Mouse (Mus musculus): ENCODE data around the gene Fmnl1. TPM values are rescaled to one million over a fixed set of nuclear protein-coding genes. Genes with fewer than 3 reads are reported as not detected.

Gene Fmnl1
- polyA plus RNA-seq, 1 experiment from 2014 or later, result 0.78 TPM

- WGBS, result 25% methylated on average over 1 of the region's 1 CpGs
- no peaks in the 10 kb centered on the region for H3K27me3 ChIP-seq
- peak overlapping the region; percentile 19; the same call in 1 of the 2 replicates for H3K4me2 ChIP-seq
- H3K4me3 ChIP-seq (replicated peaks), result no peak overlapping the region
- peaks cover 31% of the 10 kb centered on the region for H3K4me1 ChIP-seq (replicated peaks)
- ATAC-seq (ENCODE audit: insufficient number of reproducible peaks, insufficient read depth, low FRiP score, low TSS enrichment, low read depth), result no peak
- no peaks in the 10 kb centered on the region for H3K9me3 ChIP-seq
- peak overlapping the region; percentile 77 for H3K27ac ChIP-seq
- 0 out of 2 replicates have a peak overlapping the region, but pooled peaks have one; percentile 12 for H3K9ac ChIP-seq (replicated peaks)
- H3K36me3 ChIP-seq, result peaks cover 22% of the 10 kb centered on the region
Observed at GRCm38 (mm10) chr11:103141944-103142255, 29.0 kb upstream of the Fmnl1 start.

DNA sequence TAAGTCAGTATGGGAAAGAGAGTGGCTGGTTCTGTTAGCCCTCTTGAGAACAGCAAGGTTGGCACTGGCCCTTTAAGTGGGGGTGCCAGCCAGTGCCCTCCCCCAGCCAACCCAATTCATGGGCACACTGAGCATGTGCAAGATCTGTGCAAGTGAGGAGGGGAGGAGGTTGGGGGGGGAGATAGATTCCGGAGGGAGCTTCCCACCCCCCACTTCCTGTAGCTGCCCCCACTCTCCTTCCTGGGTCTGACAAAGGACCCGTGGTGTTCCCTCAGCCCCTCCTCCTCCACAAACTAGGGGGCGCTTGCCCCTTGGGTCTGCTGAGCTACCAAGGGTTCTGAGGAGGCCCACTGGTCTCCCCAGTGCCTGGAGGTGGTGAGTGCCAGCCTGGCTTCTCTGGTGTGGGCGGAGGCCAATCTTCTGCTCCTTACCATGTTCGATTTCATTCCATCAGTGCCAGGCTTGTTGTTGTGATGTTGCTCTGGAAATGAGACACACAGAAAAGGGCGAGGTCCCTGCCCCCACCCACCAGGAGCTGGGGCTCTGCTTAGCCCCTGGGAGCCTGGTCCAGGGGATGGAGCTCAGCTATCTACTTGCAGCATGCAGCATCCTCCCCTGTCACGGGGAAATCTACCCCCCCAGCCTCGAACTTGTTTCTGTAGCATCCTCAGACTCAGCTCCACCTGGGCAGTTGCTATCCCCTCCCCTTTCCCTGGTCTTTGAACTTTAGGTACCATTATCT lies 28.3 kb upstream of the Fmnl1 start:
- H3K9me3 ChIP-seq, result no peaks in the 10 kb centered on the region
- H3K27ac ChIP-seq, result peak overlapping the region; percentile 84
- no peaks in the 10 kb centered on the region for H3K27me3 ChIP-seq
- H3K9ac ChIP-seq (replicated peaks), result peak overlapping the region; percentile 37; the same call in 1 of the 2 replicates
- peaks cover 31% of the 10 kb centered on the region for H3K4me1 ChIP-seq (replicated peaks)
- H3K4me2 ChIP-seq, result peak overlapping the region; percentile 45
- H3K4me3 ChIP-seq (replicated peaks), result peak overlapping the region; percentile 22
- peaks cover 22% of the 10 kb centered on the region for H3K36me3 ChIP-seq
- peak; percentile 48; the same call in 1 of the 2 replicates for ATAC-seq (ENCODE audit: insufficient number of reproducible peaks, insufficient read depth, low FRiP score, low TSS enrichment, low read depth)
- WGBS, result 30% methylated on average over 8 of the region's 8 CpGs

GRCm38 (mm10) chr11:103144309-103145285 lies 26.3 kb upstream of the Fmnl1 start:
- no peak for ATAC-seq (ENCODE audit: insufficient number of reproducible peaks, insufficient read depth, low FRiP score, low TSS enrichment, low read depth)
- peaks cover 5% of the 10 kb centered on the region for H3K36me3 ChIP-seq
- 34% methylated on average over 12 of the region's 12 CpGs for WGBS
- H3K4me3 ChIP-seq (replicated peaks), result no peak overlapping the region
- no peaks in the 10 kb centered on the region for H3K9me3 ChIP-seq
- H3K4me1 ChIP-seq (replicated peaks), result peaks cover 31% of the 10 kb centered on the region
- no peak overlapping the region for H3K9ac ChIP-seq (replicated peaks)
- no peaks in the 10 kb centered on the region for H3K27me3 ChIP-seq
- no peak overlapping the region for H3K4me2 ChIP-seq
- H3K27ac ChIP-seq, result peak overlapping the region; percentile 29; the same call in 1 of the 2 replicates

- H3K27ac ChIP-seq, result no peak overlapping the region
- H3K9ac ChIP-seq (replicated peaks), result no peak overlapping the region
- H3K4me3 ChIP-seq (replicated peaks), result no peak overlapping the region
- no peak overlapping the region for H3K4me2 ChIP-seq
- WGBS, result 89% methylated on average over 4 of the region's 4 CpGs
- H3K36me3 ChIP-seq, result no peaks in the 10 kb centered on the region
- ATAC-seq (ENCODE audit: insufficient number of reproducible peaks, insufficient read depth, low FRiP score, low TSS enrichment, low read depth), result no peak
- H3K27me3 ChIP-seq, result no peaks in the 10 kb centered on the region
- H3K4me1 ChIP-seq (replicated peaks), result peaks cover 25% of the 10 kb centered on the region
- H3K9me3 ChIP-seq, result no peaks in the 10 kb centered on the region
Observed at GRCm38 (mm10) chr11:103146386-103146785, 24.5 kb upstream of the Fmnl1 start.

- ATAC-seq (ENCODE audit: insufficient number of reproducible peaks, insufficient read depth, low FRiP score, low TSS enrichment, low read depth), result no peak
- WGBS, result 66% methylated on average over 4 of the region's 4 CpGs
- Histone ChIP-seq H3K4me2 (no peak overlapping the region), H3K27me3 (no peaks in the 10 kb centered on the region), H3K9me3 (no peaks in the 10 kb centered on the region), H3K4me1 (replicated peaks) (peaks cover 11% of the 10 kb centered on the region), H3K4me3 (replicated peaks) (no peak overlapping the region), H3K27ac (no peak overlapping the region), H3K9ac (replicated peaks) (no peak overlapping the region), H3K36me3 (no peaks in the 10 kb centered on the region)
Observed at GRCm38 (mm10) chr11:103147766-103148165, 23.1 kb upstream of the Fmnl1 start.

GRCm38 (mm10) chr11:103149771-103150170 lies 21.1 kb upstream of the Fmnl1 start:
- no peak for ATAC-seq (ENCODE audit: insufficient number of reproducible peaks, insufficient read depth, low FRiP score, low TSS enrichment, low read depth)
- H3K9ac ChIP-seq (replicated peaks), result no peak overlapping the region
- no peak overlapping the region for H3K27ac ChIP-seq
- H3K4me3 ChIP-seq (replicated peaks), result no peak overlapping the region
- H3K9me3 ChIP-seq, result no peaks in the 10 kb centered on the region
- H3K4me2 ChIP-seq, result no peak overlapping the region
- WGBS, result 86% methylated on average over 4 of the region's 4 CpGs
- H3K27me3 ChIP-seq, result no peaks in the 10 kb centered on the region
- peaks cover 3% of the 10 kb centered on the region for H3K4me1 ChIP-seq (replicated peaks)
- H3K36me3 ChIP-seq, result no peaks in the 10 kb centered on the region

GRCm38 (mm10) chr11:103158621-103159478 lies 12.1 kb upstream of the Fmnl1 start:
- Histone ChIP-seq H3K9ac (replicated peaks) (peak overlapping the region; percentile 8; the same call in 1 of the 2 replicates), H3K27ac (no peak overlapping the region), H3K27me3 (no peaks in the 10 kb centered on the region), H3K9me3 (no peaks in the 10 kb centered on the region), H3K4me1 (replicated peaks) (no peaks in the 10 kb centered on the region; the same call in 1 of the 2 replicates), H3K4me3 (replicated peaks) (peak overlapping the region; percentile 23), H3K36me3 (no peaks in the 10 kb centered on the region), H3K4me2 (peak overlapping the region; percentile 51)
- peak; percentile 88 for ATAC-seq (ENCODE audit: insufficient number of reproducible peaks, insufficient read depth, low FRiP score, low TSS enrichment, low read depth)
- 2% methylated on average over 25 of the region's 25 CpGs for WGBS

DNA sequence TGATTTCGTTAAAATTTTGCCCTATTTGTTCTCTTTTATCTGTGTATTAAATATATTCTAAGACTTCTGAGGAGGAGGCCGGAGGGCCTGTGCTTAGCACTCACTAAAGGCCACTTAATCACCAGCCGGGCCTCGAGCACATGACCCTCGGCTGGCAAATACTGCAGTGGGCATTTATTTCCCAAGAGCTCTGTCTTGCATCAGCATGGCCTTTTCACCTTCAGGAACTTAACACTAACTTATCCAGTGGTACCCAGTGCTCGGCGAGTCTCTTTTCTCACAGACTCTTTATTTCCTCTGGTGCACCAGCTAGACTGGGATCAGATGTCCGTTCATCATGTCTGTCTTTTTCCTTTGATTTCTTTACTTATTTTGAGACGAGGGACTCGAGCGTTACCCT lies 10.2 kb upstream of the Fmnl1 start:
- no peak overlapping the region for H3K9ac ChIP-seq (replicated peaks)
- H3K4me3 ChIP-seq (replicated peaks), result no peak overlapping the region
- no peak overlapping the region for H3K27ac ChIP-seq
- no peaks in the 10 kb centered on the region; the same call in 1 of the 2 replicates for H3K4me1 ChIP-seq (replicated peaks)
- no peaks in the 10 kb centered on the region for H3K27me3 ChIP-seq
- no peak overlapping the region for H3K4me2 ChIP-seq
- H3K9me3 ChIP-seq, result no peaks in the 10 kb centered on the region
- no peaks in the 10 kb centered on the region for H3K36me3 ChIP-seq
- WGBS, result 87% methylated on average over 11 of the region's 11 CpGs
- ATAC-seq (ENCODE audit: insufficient number of reproducible peaks, insufficient read depth, low FRiP score, low TSS enrichment, low read depth), result no peak

- WGBS, result 71% methylated on average over 7 of the region's 7 CpGs
- H3K36me3 ChIP-seq, result no peaks in the 10 kb centered on the region
- H3K9me3 ChIP-seq, result no peaks in the 10 kb centered on the region
- peaks cover 1% of the 10 kb centered on the region; the same call in 1 of the 2 replicates for H3K27me3 ChIP-seq
- ATAC-seq (ENCODE audit: insufficient number of reproducible peaks, insufficient read depth, low FRiP score, low TSS enrichment, low read depth), result no peak
- no peak overlapping the region for H3K27ac ChIP-seq
- H3K4me2 ChIP-seq, result no peak overlapping the region
- H3K4me3 ChIP-seq (replicated peaks), result no peak overlapping the region
- H3K9ac ChIP-seq (replicated peaks), result no peak overlapping the region
- H3K4me1 ChIP-seq (replicated peaks), result no peaks in the 10 kb centered on the region; the same call in 1 of the 2 replicates
Observed at GRCm38 (mm10) chr11:103161449-103161848, 9.5 kb upstream of the Fmnl1 start.

GRCm38 (mm10) chr11:103162132-103162531 lies 8.8 kb upstream of the Fmnl1 start:
- Histone ChIP-seq H3K9ac (replicated peaks) (no peak overlapping the region), H3K27ac (no peak overlapping the region), H3K4me3 (replicated peaks) (no peak overlapping the region), H3K9me3 (no peaks in the 10 kb centered on the region), H3K4me1 (replicated peaks) (no peaks in the 10 kb centered on the region; the same call in 1 of the 2 replicates), H3K27me3 (peaks cover 5% of the 10 kb centered on the region; the same call in 1 of the 2 replicates), H3K4me2 (no peak overlapping the region), H3K36me3 (no peaks in the 10 kb centered on the region)
- WGBS, result 87% methylated on average over 5 of the region's 5 CpGs
- ATAC-seq (ENCODE audit: insufficient number of reproducible peaks, insufficient read depth, low FRiP score, low TSS enrichment, low read depth), result no peak

All from limb, embryonic 12.5 days (tissue).